Mouse (Mus musculus): ENCODE measurements at regions not wholly inside any gene's neighbourhood (a gene's known extent, or its start where the extent isn't known, plus 50 kb on each side); places are given as distances from the start of the nearest gene placed in this dataset.

- H3K27me3 ChIP-seq (ENCODE audit: control insufficient read depth, insufficient read depth, low read length), result no peaks in the 10 kb centered on the region
- no peak for TF ChIP-seq POLR2A (IDR thresholded peaks at IDR 0.05; ENCODE audit: extremely low read depth, insufficient read depth, low read length)
- TF ChIP-seq CTCF (IDR thresholded peaks at IDR 0.05; ENCODE audit: low read depth, low read length), result no peak
- no peak overlapping the region for H3K27ac ChIP-seq (replicated peaks; ENCODE audit: insufficient read depth, low read depth, low read length)
- H3K36me3 ChIP-seq (ENCODE audit: control insufficient read depth, insufficient read depth, low read length), result no peaks in the 10 kb centered on the region
- H3K4me1 ChIP-seq (ENCODE audit: control insufficient read depth, insufficient read depth, low read length), result no peaks in the 10 kb centered on the region
- no peaks in the 10 kb centered on the region for H3K79me2 ChIP-seq (ENCODE audit: control insufficient read depth, insufficient read depth, low read length)
- WGBS, result 83% methylated on average over 6 of the region's 6 CpGs
- H3K4me3 ChIP-seq (ENCODE audit: insufficient read depth, low read depth, low read length), result no peak overlapping the region
- no peak overlapping the region for H3K9ac ChIP-seq (ENCODE audit: low read depth, low read length)
- no peak for DNase-seq (ENCODE audit: extremely low read depth, low read depth, low spot score)
Observed at GRCm38 (mm10) chr14:61885241-61886015, 278.2 kb downstream of the Kcnrg start.

DNA sequence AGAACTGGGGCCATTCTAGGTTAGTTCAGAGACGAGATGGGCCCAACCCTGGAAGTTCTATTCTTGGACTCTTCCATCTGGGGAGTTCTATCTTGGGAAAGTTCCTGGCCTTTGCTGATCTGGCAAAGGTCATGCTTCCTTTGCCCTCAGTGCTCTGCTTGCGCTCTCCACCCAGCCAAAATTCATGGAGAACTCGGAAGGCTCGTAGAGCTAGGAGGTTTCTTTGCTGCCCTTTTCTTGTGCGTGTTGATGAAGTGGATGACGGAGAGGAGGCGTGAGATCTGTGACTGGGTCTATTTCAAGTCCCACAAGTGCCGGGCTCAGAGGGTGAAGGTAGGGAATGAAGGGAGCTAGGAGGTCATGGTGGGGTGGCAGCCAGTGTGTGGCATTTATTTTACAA is 282.4 kb downstream of the Kcnrg start:
- 85% methylated on average over 8 of the region's 8 CpGs for WGBS
- Histone ChIP-seq H3K9ac (ENCODE audit: low read depth, low read length) (no peak overlapping the region), H3K4me1 (ENCODE audit: control insufficient read depth, insufficient read depth, low read length) (no peaks in the 10 kb centered on the region), H3K4me3 (ENCODE audit: insufficient read depth, low read depth, low read length) (no peak overlapping the region), H3K36me3 (ENCODE audit: control insufficient read depth, insufficient read depth, low read length) (no peaks in the 10 kb centered on the region), H3K27ac (replicated peaks; ENCODE audit: insufficient read depth, low read depth, low read length) (no peak overlapping the region), H3K79me2 (ENCODE audit: control insufficient read depth, insufficient read depth, low read length) (no peaks in the 10 kb centered on the region), H3K27me3 (ENCODE audit: control insufficient read depth, insufficient read depth, low read length) (no peaks in the 10 kb centered on the region)
- TF ChIP-seq POLR2A (IDR thresholded peaks at IDR 0.05; ENCODE audit: extremely low read depth, insufficient read depth, low read length), result no peak
- TF ChIP-seq CTCF (IDR thresholded peaks at IDR 0.05; ENCODE audit: low read depth, low read length), result no peak
- no peak for DNase-seq (ENCODE audit: extremely low read depth, low read depth, low spot score)

DNA sequence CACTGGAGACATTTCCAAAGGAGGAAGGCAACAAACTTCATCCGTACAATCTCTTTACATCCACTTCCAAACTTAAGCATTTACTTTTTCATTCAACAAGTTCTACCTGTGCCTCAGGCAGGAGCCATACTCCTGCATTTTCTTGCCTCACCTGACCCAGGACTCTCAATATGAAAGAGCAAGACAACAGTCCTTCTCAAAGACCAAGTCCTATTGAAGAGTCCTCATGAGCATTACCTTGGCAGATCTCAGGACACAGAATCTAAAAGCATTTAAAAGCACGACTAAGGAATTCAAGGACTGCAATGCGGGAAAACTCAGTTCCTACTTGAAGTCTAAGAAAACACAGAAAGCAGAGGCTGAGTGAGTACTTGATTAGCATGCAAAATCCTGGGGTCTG is 286.5 kb downstream of the Kcnrg start:
- Histone ChIP-seq H3K27me3 (ENCODE audit: control insufficient read depth, insufficient read depth, low read length) (no peaks in the 10 kb centered on the region), H3K36me3 (ENCODE audit: control insufficient read depth, insufficient read depth, low read length) (no peaks in the 10 kb centered on the region), H3K79me2 (ENCODE audit: control insufficient read depth, insufficient read depth, low read length) (no peaks in the 10 kb centered on the region), H3K27ac (replicated peaks; ENCODE audit: insufficient read depth, low read depth, low read length) (no peak overlapping the region), H3K4me1 (ENCODE audit: control insufficient read depth, insufficient read depth, low read length) (no peaks in the 10 kb centered on the region), H3K9ac (ENCODE audit: low read depth, low read length) (no peak overlapping the region), H3K4me3 (ENCODE audit: insufficient read depth, low read depth, low read length) (no peak overlapping the region)
- WGBS, result 79% methylated on average over 3 of the region's 3 CpGs
- TF ChIP-seq CTCF (IDR thresholded peaks at IDR 0.05; ENCODE audit: low read depth, low read length), result no peak
- TF ChIP-seq POLR2A (IDR thresholded peaks at IDR 0.05; ENCODE audit: extremely low read depth, insufficient read depth, low read length), result no peak
- no peak for DNase-seq (ENCODE audit: extremely low read depth, low read depth, low spot score)

DNA sequence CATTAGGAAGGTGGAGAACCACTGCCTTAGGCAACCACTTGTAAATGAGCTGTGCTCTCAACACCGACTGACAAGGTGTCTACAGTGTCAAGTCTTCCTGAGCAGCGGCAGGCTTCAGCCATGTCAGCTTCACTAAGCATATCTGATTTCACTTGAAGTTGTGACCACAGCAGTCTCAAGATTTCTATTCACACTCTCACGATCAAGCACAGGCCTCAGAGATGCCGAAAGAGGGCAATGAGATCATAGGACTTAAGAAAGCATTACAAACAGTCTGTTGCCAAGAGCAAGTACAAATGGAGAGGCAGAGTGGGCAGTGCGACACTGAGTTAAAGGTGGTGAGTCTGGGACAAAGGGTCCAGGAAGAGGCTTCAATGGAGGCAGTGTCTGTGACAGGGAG is 289.6 kb downstream of the Kcnrg start:
- Histone ChIP-seq H3K27me3 (ENCODE audit: control insufficient read depth, insufficient read depth, low read length) (no peaks in the 10 kb centered on the region), H3K79me2 (ENCODE audit: control insufficient read depth, insufficient read depth, low read length) (no peaks in the 10 kb centered on the region), H3K4me3 (ENCODE audit: insufficient read depth, low read depth, low read length) (no peak overlapping the region), H3K4me1 (ENCODE audit: control insufficient read depth, insufficient read depth, low read length) (no peaks in the 10 kb centered on the region), H3K9ac (ENCODE audit: low read depth, low read length) (no peak overlapping the region), H3K36me3 (ENCODE audit: control insufficient read depth, insufficient read depth, low read length) (no peaks in the 10 kb centered on the region), H3K27ac (replicated peaks; ENCODE audit: insufficient read depth, low read depth, low read length) (no peak overlapping the region)
- no peak for DNase-seq (ENCODE audit: extremely low read depth, low read depth, low spot score)
- TF ChIP-seq POLR2A (IDR thresholded peaks at IDR 0.05; ENCODE audit: extremely low read depth, insufficient read depth, low read length), result no peak
- no peak for TF ChIP-seq CTCF (IDR thresholded peaks at IDR 0.05; ENCODE audit: low read depth, low read length)
- WGBS, result 93% methylated on average over 5 of the region's 5 CpGs

DNA sequence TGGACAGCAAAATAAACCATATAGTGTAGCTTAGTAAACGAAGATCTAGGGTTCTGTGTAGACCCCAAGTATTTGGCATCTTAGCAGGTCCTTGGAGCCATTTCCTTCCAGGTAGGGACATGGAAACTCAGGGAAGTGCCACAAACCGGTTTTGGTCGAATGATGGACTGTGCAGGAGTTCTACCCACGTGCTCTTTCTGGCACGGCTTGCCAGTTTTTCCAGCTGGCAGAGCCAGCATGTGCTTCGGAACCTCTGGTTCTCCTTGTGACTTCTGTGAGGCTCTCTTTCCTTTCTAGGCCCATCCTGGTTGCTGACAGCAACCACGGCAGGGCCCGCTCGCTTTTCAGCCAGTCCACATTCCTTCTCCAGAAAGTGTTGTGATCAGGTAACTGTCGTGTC is 291.4 kb downstream of the Kcnrg start:
- TF ChIP-seq CTCF (IDR thresholded peaks at IDR 0.05; ENCODE audit: low read depth, low read length), result no peak
- no peak for TF ChIP-seq POLR2A (IDR thresholded peaks at IDR 0.05; ENCODE audit: extremely low read depth, insufficient read depth, low read length)
- H3K79me2 ChIP-seq (ENCODE audit: control insufficient read depth, insufficient read depth, low read length), result no peaks in the 10 kb centered on the region
- DNase-seq (ENCODE audit: extremely low read depth, low read depth, low spot score), result no peak
- no peaks in the 10 kb centered on the region for H3K4me1 ChIP-seq (ENCODE audit: control insufficient read depth, insufficient read depth, low read length)
- WGBS, result 92% methylated on average over 10 of the region's 10 CpGs
- no peaks in the 10 kb centered on the region for H3K27me3 ChIP-seq (ENCODE audit: control insufficient read depth, insufficient read depth, low read length)
- no peak overlapping the region for H3K27ac ChIP-seq (replicated peaks; ENCODE audit: insufficient read depth, low read depth, low read length)
- H3K4me3 ChIP-seq (ENCODE audit: insufficient read depth, low read depth, low read length), result no peak overlapping the region
- H3K9ac ChIP-seq (ENCODE audit: low read depth, low read length), result no peak overlapping the region
- no peaks in the 10 kb centered on the region for H3K36me3 ChIP-seq (ENCODE audit: control insufficient read depth, insufficient read depth, low read length)

- H3K4me1 ChIP-seq (ENCODE audit: control insufficient read depth, insufficient read depth, low read length), result no peaks in the 10 kb centered on the region
- no peak for DNase-seq (ENCODE audit: extremely low read depth, low read depth, low spot score)
- no peaks in the 10 kb centered on the region for H3K79me2 ChIP-seq (ENCODE audit: control insufficient read depth, insufficient read depth, low read length)
- H3K27me3 ChIP-seq (ENCODE audit: control insufficient read depth, insufficient read depth, low read length), result no peaks in the 10 kb centered on the region
- 90% methylated on average over 4 of the region's 4 CpGs for WGBS
- TF ChIP-seq POLR2A (IDR thresholded peaks at IDR 0.05; ENCODE audit: extremely low read depth, insufficient read depth, low read length) (no peak), CTCF (IDR thresholded peaks at IDR 0.05; ENCODE audit: low read depth, low read length) (no peak)
- H3K36me3 ChIP-seq (ENCODE audit: control insufficient read depth, insufficient read depth, low read length), result no peaks in the 10 kb centered on the region
- no peak overlapping the region for H3K4me3 ChIP-seq (ENCODE audit: insufficient read depth, low read depth, low read length)
- H3K27ac ChIP-seq (replicated peaks; ENCODE audit: insufficient read depth, low read depth, low read length), result no peak overlapping the region
- no peak overlapping the region for H3K9ac ChIP-seq (ENCODE audit: low read depth, low read length)
Observed at GRCm38 (mm10) chr14:61904426-61905124, 297.3 kb downstream of the Kcnrg start.

All from liver, adult 2 months (tissue).